Mouse (Mus musculus) myocyte (in vitro differentiated cells): ENCODE data around the gene Ube2z. TPM values are rescaled to one million over a fixed set of nuclear protein-coding genes. Genes with fewer than 3 reads are reported as not detected.

Source experiments
- H3K27me3 ChIP-seq: one replicate; pipeline ENCODE4 v1.6.1; 2011; ENCODE audit not compliant: control insufficient read depth, insufficient read depth, insufficient read length
- H3K36me3 ChIP-seq: one replicate; pipeline ENCODE4 v1.6.1; 2011; ENCODE audit not compliant: control insufficient read depth, insufficient read depth
- H3K4me2 ChIP-seq: one replicate; pipeline ENCODE4 v1.6.1; 2011; ENCODE audit warnings: low read depth, control low read depth
- H3K4me3 ChIP-seq: one replicate; pipeline ENCODE4 v1.5.1; 2011; ENCODE audit warnings: mild to moderate bottlenecking, control low read depth, moderate library complexity
- H3K79me2 ChIP-seq: one replicate; pipeline ENCODE4 v1.6.1; 2011; ENCODE audit not compliant: control insufficient read depth, insufficient read depth
- H3ac ChIP-seq: one replicate; pipeline ENCODE4 v1.6.1; 2011; ENCODE audit not compliant: control insufficient read depth, insufficient read length
- CEBPB ChIP-seq: IDR thresholded peaks from 2 replicates; pipeline ENCODE4 v1.6.1; 2011; ENCODE audit warnings: mild to moderate bottlenecking, moderate library complexity; ENCODE audit not compliant: poor library complexity, insufficient read depth, severe bottlenecking
- E2F4 ChIP-seq: IDR thresholded peaks from one replicate; pipeline ENCODE4 v1.6.1; 2011; ENCODE audit warnings: mild to moderate bottlenecking, control low read depth, moderate library complexity; ENCODE audit not compliant: insufficient read depth
- MAX ChIP-seq: IDR thresholded peaks from one replicate; pipeline ENCODE4 v1.6.1; 2011; ENCODE audit warnings: low read depth, mild to moderate bottlenecking, control low read depth
- MYOD1 ChIP-seq, 3 experiments: IDR thresholded peaks; one replicate each; pipeline ENCODE4 v1.6.1; 2011; ENCODE audit warnings: control low read depth in 2 of 3, low read depth in 2 of 3, mild to moderate bottlenecking in 2 of 3, moderate library complexity in 1 of 3; ENCODE audit not compliant: insufficient read length in 2 of 3, control insufficient read depth in 1 of 3
- MYOG ChIP-seq, 3 experiments: IDR thresholded peaks; one replicate each; pipeline ENCODE4 v1.6.1; 2011; ENCODE audit warnings: control low read depth in 2 of 3, low read depth in 2 of 3, mild to moderate bottlenecking in 2 of 3; ENCODE audit not compliant: insufficient read length in 2 of 3, control insufficient read depth in 1 of 3, insufficient read depth in 1 of 3
- POLR2A ChIP-seq: IDR thresholded peaks from one replicate; pipeline ENCODE4 v1.6.1; 2011; ENCODE audit warnings: low read depth, mild to moderate bottlenecking, control low read depth, moderate library complexity; ENCODE audit not compliant: insufficient read length
- POLR2AphosphoS2 ChIP-seq: IDR thresholded peaks from one replicate; pipeline ENCODE4 v1.6.1; 2011; ENCODE audit warnings: low read depth, control low read depth; ENCODE audit not compliant: insufficient read length
- REST ChIP-seq: IDR thresholded peaks from one replicate; pipeline ENCODE4 v1.6.1; 2011; ENCODE audit warnings: mild to moderate bottlenecking, control low read depth, moderate library complexity; ENCODE audit not compliant: insufficient read depth, insufficient read length
- SRF ChIP-seq: IDR thresholded peaks from one replicate; pipeline ENCODE4 v1.6.1; 2011; ENCODE audit warnings: low read depth; ENCODE audit not compliant: control insufficient read depth, insufficient read length
- TCF12 ChIP-seq: IDR thresholded peaks from one replicate; pipeline ENCODE4 v1.6.1; 2011; ENCODE audit warnings: mild to moderate bottlenecking, control low read depth; ENCODE audit not compliant: poor library complexity, insufficient read depth, severe bottlenecking
- TCF3 ChIP-seq: IDR thresholded peaks from one replicate; pipeline ENCODE4 v1.6.1; 2011; ENCODE audit warnings: low read depth, control low read depth; ENCODE audit not compliant: insufficient read length
- USF1 ChIP-seq: IDR thresholded peaks from one replicate; pipeline ENCODE4 v1.6.1; 2011; ENCODE audit warnings: low read depth, mild to moderate bottlenecking, control low read depth, moderate library complexity
- polyA plus RNA-seq: library from polyadenylated mRNA; unstranded; fragments of >200 nt; fragmentation: generic; extraction: Trizol; gene quantifications from one replicate; pipeline ENCODE4 v1.2.1, GENCODE M21; 2012; ENCODE audit warnings: missing spikeins

Gene Ube2z
- polyA plus RNA-seq, 1 experiment: 53.6 TPM

- no peak overlapping the region for H3ac ChIP-seq
- no peak overlapping the region for H3K4me3 ChIP-seq
- TF ChIP-seq POLR2AphosphoS2: no peak
- TF ChIP-seq MYOD1 (IDR thresholded peaks at IDR 0.05; ENCODE audit: control insufficient read depth in 1 of 3, insufficient read length in 2 of 3, low read depth in 2 of 3): no peak
- TF ChIP-seq TCF12: no peak
- H3K36me3 ChIP-seq: no peaks in the 10 kb centered on the region
- peaks cover 13% of the 10 kb centered on the region for H3K79me2 ChIP-seq
- H3K4me2 ChIP-seq: no peak overlapping the region
- H3K27me3 ChIP-seq: peaks cover 11% of the 10 kb centered on the region
Observed at GRCm38 (mm10) chr11:96031701-96032100, 33.5 kb downstream of the Ube2z start.

DNA sequence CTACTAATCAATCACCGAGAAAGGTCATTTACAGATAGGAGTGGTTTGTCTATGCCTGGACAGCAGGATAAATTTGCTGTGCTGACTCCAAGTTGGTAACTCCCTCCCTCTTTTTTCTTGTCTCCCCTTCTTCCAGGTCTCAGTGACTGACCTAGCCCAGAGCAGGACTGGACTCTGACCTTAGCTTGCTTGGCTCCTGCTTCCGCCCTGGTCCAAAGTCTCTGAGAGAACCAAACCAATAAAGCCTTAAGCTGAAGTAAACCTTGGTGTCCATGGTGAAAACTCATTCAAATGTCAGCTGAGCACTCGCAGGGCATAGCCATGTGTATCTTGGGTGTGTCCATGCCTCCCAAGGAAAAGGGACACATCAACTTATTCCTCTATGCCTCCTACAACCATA lies 34.6 kb downstream of the Ube2z start:
- Histone ChIP-seq H3K36me3 (no peaks in the 10 kb centered on the region), H3ac (no peak overlapping the region), H3K4me2 (no peak overlapping the region), H3K4me3 (no peak overlapping the region), H3K27me3 (peaks cover 15% of the 10 kb centered on the region), H3K79me2 (peaks cover 7% of the 10 kb centered on the region)
- TF ChIP-seq REST (no peak), SRF (no peak), TCF12 (no peak), POLR2A (no peak), TCF3 (no peak), POLR2AphosphoS2 (no peak)

- H3K27me3 ChIP-seq: peaks cover 15% of the 10 kb centered on the region
- no peaks in the 10 kb centered on the region for H3K36me3 ChIP-seq
- no peak for TF ChIP-seq MAX
- no peak for TF ChIP-seq E2F4
- no peak for TF ChIP-seq POLR2A
- no peak for TF ChIP-seq MYOD1 (IDR thresholded peaks at IDR 0.05; ENCODE audit: control insufficient read depth in 1 of 3, insufficient read length in 2 of 3, low read depth in 2 of 3)
- TF ChIP-seq REST: no peak
- TF ChIP-seq MYOG (IDR thresholded peaks at IDR 0.05; ENCODE audit: control insufficient read depth in 1 of 3, insufficient read depth in 1 of 3, insufficient read length in 2 of 3, low read depth in 2 of 3): no peak
- no peak for TF ChIP-seq SRF
- TF ChIP-seq CEBPB: no peak
- TF ChIP-seq TCF3: no peak
- TF ChIP-seq POLR2AphosphoS2: no peak
- H3ac ChIP-seq: no peak overlapping the region
- H3K79me2 ChIP-seq: no peaks in the 10 kb centered on the region
- no peak overlapping the region for H3K4me3 ChIP-seq
- no peak overlapping the region for H3K4me2 ChIP-seq
Observed at GRCm38 (mm10) chr11:96028130-96028529, 37.1 kb downstream of the Ube2z start.

GRCm38 (mm10) chr11:96020622-96021021 lies 44.6 kb downstream of the Ube2z start:
- no peaks in the 10 kb centered on the region for H3K79me2 ChIP-seq
- H3K4me2 ChIP-seq: no peak overlapping the region
- no peaks in the 10 kb centered on the region for H3K27me3 ChIP-seq
- H3ac ChIP-seq: no peak overlapping the region
- no peak overlapping the region for H3K4me3 ChIP-seq
- no peaks in the 10 kb centered on the region for H3K36me3 ChIP-seq
- no peak for TF ChIP-seq TCF3
- TF ChIP-seq MYOG (IDR thresholded peaks at IDR 0.05; ENCODE audit: control insufficient read depth in 1 of 3, insufficient read depth in 1 of 3, insufficient read length in 2 of 3, low read depth in 2 of 3): no peak
- no peak for TF ChIP-seq MYOD1 (IDR thresholded peaks at IDR 0.05; ENCODE audit: control insufficient read depth in 1 of 3, insufficient read length in 2 of 3, low read depth in 2 of 3)
- TF ChIP-seq CEBPB: no peak
- TF ChIP-seq REST: no peak

DNA sequence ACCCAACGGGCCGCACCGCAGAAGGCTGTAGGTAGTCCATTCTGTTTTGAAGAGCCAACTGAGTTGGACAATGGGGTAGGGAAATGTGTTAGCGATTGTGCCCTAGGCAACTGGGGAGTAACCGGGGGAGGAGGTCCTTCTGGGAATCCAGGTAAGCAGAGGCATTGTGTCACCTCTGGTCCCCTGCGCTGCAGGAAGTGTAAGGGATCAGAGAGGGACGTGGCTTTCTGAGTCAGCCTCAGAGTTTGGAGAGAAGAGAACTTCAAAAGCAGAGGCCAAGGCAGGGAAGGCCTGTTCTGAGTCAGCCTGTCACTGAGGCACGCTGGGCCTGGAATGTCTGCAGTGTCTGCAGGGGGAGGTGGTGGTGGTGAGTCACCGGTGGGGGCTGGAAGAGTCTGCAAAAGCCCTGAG lies 47.2 kb downstream of the Ube2z start:
- TF ChIP-seq MYOG (IDR thresholded peaks at IDR 0.05; ENCODE audit: control insufficient read depth in 1 of 3, insufficient read depth in 1 of 3, insufficient read length in 2 of 3, low read depth in 2 of 3): no peak
- no peak for TF ChIP-seq REST
- no peak for TF ChIP-seq SRF
- TF ChIP-seq TCF12: no peak
- TF ChIP-seq MAX: no peak
- no peak for TF ChIP-seq USF1
- no peak for TF ChIP-seq POLR2AphosphoS2
- TF ChIP-seq TCF3: no peak
- no peak for TF ChIP-seq MYOD1 (IDR thresholded peaks at IDR 0.05; ENCODE audit: control insufficient read depth in 1 of 3, insufficient read length in 2 of 3, low read depth in 2 of 3)
- no peak for TF ChIP-seq POLR2A
- TF ChIP-seq E2F4: no peak
- TF ChIP-seq CEBPB: no peak
- peak overlapping the region; percentile 48 for H3K4me2 ChIP-seq

More for the DNA sequence above, 47.2 kb downstream of the Ube2z start:
- peaks cover 2% of the 10 kb centered on the region for H3K27me3 ChIP-seq
- H3K79me2 ChIP-seq: no peaks in the 10 kb centered on the region
- no peak overlapping the region for H3K4me3 ChIP-seq
- no peaks in the 10 kb centered on the region for H3K36me3 ChIP-seq
- H3ac ChIP-seq: no peak overlapping the region
